21 mouse cellular contexts compared by ENCODE assay signal in the genomic region with DNA sequence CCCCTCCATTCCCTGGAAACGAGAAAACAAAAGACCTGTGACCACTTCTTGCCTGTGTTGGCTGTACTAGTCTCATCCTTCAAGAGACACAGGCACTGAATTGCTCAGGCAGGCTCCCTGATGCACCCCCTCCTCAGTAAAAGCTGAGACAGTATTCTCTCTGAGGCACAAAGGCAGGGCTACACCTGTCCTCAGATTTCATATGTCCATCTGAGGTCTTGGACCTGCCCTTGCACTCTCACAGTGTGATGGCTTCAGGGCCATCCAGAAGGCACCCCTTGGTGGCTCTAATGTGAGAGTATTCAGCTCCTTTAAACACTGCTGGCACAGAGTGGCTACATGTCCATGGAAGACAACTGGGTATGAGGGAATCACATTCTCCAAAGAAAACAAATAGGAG.
"Had no signal": no experiment of that assay in that cellular context is flagged by ENCODE, and none has a peak within 500 bp of the region (broad histone marks: within the 10 kb centered on the region; RNA-seq: fewer than 3 reads in every experiment).

No protein-coding gene starts in this region.

- H3K36me3 ChIP-seq: intestine, embryonic 15.5 days; limb, embryonic 10.5 days; limb, embryonic 13.5 days; liver, embryonic 12.5 days; liver, embryonic 15.5 days; lung, embryonic 15.5 days; neural tube, embryonic 15.5 days had no signal

- ATAC-seq: intestine, embryonic 15.5 days; liver, embryonic 12.5 days had no signal

- H3K4me2 ChIP-seq: intestine, embryonic 15.5 days; limb, embryonic 13.5 days; liver, embryonic 12.5 days; liver, embryonic 15.5 days; lung, embryonic 15.5 days; neural tube, embryonic 15.5 days had no signal

- H3K9me3 ChIP-seq: intestine, embryonic 15.5 days; limb, embryonic 10.5 days; limb, embryonic 13.5 days; liver, embryonic 12.5 days; liver, embryonic 15.5 days; lung, embryonic 15.5 days; megakaryocyte, embryonic 14.5 days; midbrain, embryonic 10.5 days; neural tube, embryonic 15.5 days had no signal

- H3K27ac ChIP-seq: intestine, embryonic 15.5 days; limb, embryonic 10.5 days; limb, embryonic 13.5 days; liver, embryonic 12.5 days; liver, embryonic 15.5 days; midbrain, embryonic 10.5 days; neural tube, embryonic 15.5 days had no signal

- DNase-seq: kidney, adult 11 months; kidney, postnatal 4 days; liver; lung, adult 18-20 months; lung, postnatal 10 days; lung, postnatal 36 days; midbrain, embryonic 14.5 days; right cerebral cortex, adult 18-20 months; right cerebral cortex, postnatal 14 days; right cerebral cortex, postnatal 4 days; thymus, adult 18-20 months; thymus, postnatal 36 days had no signal

- H3K27me3 ChIP-seq: intestine, embryonic 15.5 days; limb, embryonic 13.5 days; liver, embryonic 12.5 days; liver, embryonic 15.5 days; lung, embryonic 15.5 days; megakaryocyte, embryonic 14.5 days; neural tube, embryonic 15.5 days had no signal

- H3K4me3 ChIP-seq: intestine, embryonic 15.5 days; limb, embryonic 10.5 days; limb, embryonic 13.5 days; liver, embryonic 12.5 days; liver, embryonic 15.5 days; lung, embryonic 15.5 days; megakaryocyte, embryonic 14.5 days; midbrain, embryonic 10.5 days; neural tube, embryonic 15.5 days had no signal

- H3K9ac ChIP-seq: intestine, embryonic 15.5 days; limb, embryonic 13.5 days; liver, embryonic 12.5 days; liver, embryonic 15.5 days; lung, embryonic 15.5 days; neural tube, embryonic 15.5 days had no signal
